Mouse (Mus musculus) bone marrow, adult 2 months (tissue): Measurements from ENCODE around the gene Vac14. TPM values are rescaled to one million over a fixed set of nuclear protein-coding genes. Genes with fewer than 3 reads are reported as not detected.

Experiments
- H3K27ac ChIP-seq: fragments of 200-500 bp; 2 replicates; pipeline ENCODE4 v1.5.1; 2012; ENCODE audit warnings: low read depth, mild to moderate bottlenecking, control low read depth, inconsistent platforms, low read length; ENCODE audit not compliant: control insufficient read depth, poor library complexity, insufficient read depth
- H3K4me1 ChIP-seq: fragments of 200-500 bp; 2 replicates; pipeline ENCODE4 v1.6.1; 2011; ENCODE audit warnings: low read length; ENCODE audit not compliant: control insufficient read depth, insufficient read depth
- H3K4me3 ChIP-seq: fragments of 200-500 bp; replicated peaks from 2 replicates; pipeline ENCODE3; 2011; ENCODE audit warnings: mild to moderate bottlenecking, low read depth, low read length, control low read depth; ENCODE audit not compliant: control insufficient read depth
- CTCF ChIP-seq: fragments of 200-500 bp; IDR thresholded peaks from 2 replicates; pipeline ENCODE4 v1.5.1; 2011; ENCODE audit warnings: low read length, control low read depth; ENCODE audit not compliant: control insufficient read depth, insufficient read depth
- POLR2A ChIP-seq: fragments of 200-500 bp; IDR thresholded peaks from 2 replicates; pipeline ENCODE4 v1.6.1; 2011; ENCODE audit warnings: low read depth, mild to moderate bottlenecking, control low read depth, low read length, borderline replicate concordance; ENCODE audit not compliant: control insufficient read depth
- WGBS: fragments of 180-500 bp; shearing (Covaris S2); methylation state at CpG from one replicate; pipeline ENCODE4 v1.1.7; 2018; 5-methylcytosine and 5-hydroxymethylcytosine counted together
- polyA plus RNA-seq: library from polyadenylated mRNA; stranded (reverse); fragments of >200 nt; gene quantifications from 2 replicates; pipeline ENCODE4 v1.2.4, GENCODE M21; 2011; ENCODE audit warnings: low replicate concordance; ENCODE audit not compliant: missing spikeins, insufficient read depth, insufficient read length

Gene Vac14
- polyA plus RNA-seq: 10.1 and 19.2 TPM in 2 replicates

DNA sequence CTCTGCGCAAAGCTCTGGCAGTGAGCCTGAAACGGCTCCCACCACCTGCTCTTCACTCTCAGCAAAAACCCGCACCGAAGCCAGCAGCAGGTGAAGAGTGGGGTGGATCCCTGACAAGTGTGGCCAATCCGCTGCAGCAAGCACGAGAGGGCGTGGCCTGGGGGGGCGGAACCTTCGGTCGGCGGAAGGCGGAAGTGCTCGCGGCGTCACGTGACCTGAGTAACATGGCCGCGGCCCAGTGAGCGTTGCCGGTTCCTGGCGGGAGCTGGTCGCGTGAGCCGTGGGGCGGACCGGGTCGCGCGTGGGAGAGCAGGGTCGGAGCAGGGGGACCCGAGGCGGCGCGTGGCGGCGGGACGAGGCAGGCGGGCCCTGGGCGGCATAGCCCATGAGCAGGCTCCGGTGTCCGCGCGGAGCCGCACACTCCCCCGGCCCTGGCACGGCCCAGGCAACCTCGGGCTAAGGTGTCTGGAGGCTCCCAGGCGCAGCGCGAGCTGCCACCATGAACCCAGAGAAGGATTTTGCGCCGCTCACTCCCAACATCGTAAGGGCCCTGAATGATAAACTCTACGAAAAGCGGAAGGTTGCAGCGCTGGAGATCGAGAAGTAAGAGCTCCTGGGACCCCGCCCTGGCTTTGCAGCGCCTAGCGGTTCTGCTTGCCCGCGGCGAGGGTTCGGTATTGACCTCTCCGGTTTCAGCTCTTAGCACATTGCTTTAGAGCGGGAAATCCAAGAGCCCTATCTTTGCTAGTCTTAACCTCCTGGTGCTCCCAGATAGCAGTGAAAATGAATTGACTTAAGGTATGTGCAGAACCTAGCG lies at the start of gene Vac14:
Gene Vac14 (plus strand): TSS at position 195 of the 817 bp plus-strand sequence.
- Histone ChIP-seq H3K27ac (peak within 1 kb of the TSS; percentile 58), H3K4me1 (no peaks in the 10 kb centered on the region; the same call in 1 of the 2 replicates)
- WGBS: under 1% methylated on average over 67 of the region's 67 CpGs

DNA sequence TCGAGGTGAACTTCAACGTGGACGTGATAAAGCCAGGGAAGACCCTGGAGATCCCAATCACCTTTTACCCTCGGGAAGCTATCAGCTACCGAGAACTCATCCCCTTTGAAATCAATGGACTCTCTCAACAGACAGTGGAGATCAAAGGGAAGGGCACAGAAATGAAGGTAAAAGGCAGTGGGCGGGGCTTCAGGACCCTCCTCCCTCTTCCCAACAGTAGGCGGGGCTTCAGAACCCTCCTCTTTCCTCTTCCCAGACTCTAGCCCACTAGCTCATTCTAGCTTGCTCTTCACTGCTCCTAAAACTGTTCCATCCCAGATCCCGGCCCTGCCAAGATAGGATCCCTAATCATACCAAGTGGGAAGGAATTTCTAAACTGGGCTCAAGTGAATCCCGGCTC lies 25.7 kb upstream of the Vac14 start:
- Histone ChIP-seq H3K4me3 (no peak overlapping the region), H3K4me1 (no peaks in the 10 kb centered on the region), H3K27ac (no peak overlapping the region)
- no peak for TF ChIP-seq POLR2A
- TF ChIP-seq CTCF: no peak
- WGBS: 70% methylated on average over 9 of the region's 9 CpGs

More for the DNA sequence above, at the start of gene Vac14:
- TF ChIP-seq POLR2A (peak; percentile 76; the same call in 1 of the 2 replicates), CTCF (no peak)
- peak within 1 kb of the TSS; percentile 88 for H3K4me3 ChIP-seq

DNA sequence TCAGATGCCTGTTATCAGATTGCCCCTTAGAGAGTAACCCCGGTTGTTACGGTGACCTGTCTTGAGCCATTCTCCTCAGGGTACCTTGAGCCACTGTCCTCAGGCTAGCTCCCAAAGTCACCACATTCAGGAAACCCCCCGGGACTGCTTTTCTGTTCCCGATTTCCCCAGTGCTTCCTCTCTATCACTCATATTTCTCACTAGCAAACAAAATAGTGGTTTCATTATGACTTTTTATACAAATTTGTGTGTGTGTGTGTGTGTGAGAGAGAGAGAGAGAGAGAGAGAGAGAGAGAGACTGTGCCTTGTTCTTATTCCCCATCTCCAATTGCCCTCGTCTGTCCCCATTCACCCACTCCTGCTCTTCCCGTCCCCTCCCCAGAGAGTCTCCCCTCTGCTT lies 24.2 kb upstream of the Vac14 start:
- no peak for TF ChIP-seq CTCF
- no peak for TF ChIP-seq POLR2A
- WGBS: 69% methylated on average over 6 of the region's 6 CpGs
- H3K27ac ChIP-seq: no peak overlapping the region

DNA sequence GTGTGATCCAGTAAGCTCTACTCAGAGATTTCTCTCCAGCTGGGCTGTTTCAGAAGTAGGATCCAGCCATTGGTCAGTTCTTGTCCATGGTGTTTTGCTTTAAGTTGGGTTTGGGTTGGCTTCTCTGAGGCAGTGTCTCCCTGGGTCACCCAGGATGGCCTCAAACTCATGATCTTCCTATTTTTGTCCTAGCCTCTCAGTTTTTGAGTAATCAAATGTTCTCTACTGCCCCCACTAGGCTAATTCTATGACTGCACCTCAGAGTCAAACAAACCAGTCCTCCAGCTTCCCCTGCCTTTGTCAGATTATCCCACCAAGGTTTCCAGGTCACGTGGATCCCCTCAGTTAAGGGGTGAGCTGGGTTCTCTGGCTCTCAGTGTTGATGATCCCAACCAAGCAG lies 13.8 kb upstream of the Vac14 start:
- Histone ChIP-seq H3K27ac (no peak overlapping the region), H3K4me3 (no peak overlapping the region), H3K4me1 (no peaks in the 10 kb centered on the region)
- 6% methylated on average over 1 of the region's 1 CpGs for WGBS
- TF ChIP-seq CTCF (no peak), POLR2A (no peak)

More for the DNA sequence above, 24.2 kb upstream of the Vac14 start:
- H3K4me1 ChIP-seq: no peaks in the 10 kb centered on the region
- no peak overlapping the region for H3K4me3 ChIP-seq

DNA sequence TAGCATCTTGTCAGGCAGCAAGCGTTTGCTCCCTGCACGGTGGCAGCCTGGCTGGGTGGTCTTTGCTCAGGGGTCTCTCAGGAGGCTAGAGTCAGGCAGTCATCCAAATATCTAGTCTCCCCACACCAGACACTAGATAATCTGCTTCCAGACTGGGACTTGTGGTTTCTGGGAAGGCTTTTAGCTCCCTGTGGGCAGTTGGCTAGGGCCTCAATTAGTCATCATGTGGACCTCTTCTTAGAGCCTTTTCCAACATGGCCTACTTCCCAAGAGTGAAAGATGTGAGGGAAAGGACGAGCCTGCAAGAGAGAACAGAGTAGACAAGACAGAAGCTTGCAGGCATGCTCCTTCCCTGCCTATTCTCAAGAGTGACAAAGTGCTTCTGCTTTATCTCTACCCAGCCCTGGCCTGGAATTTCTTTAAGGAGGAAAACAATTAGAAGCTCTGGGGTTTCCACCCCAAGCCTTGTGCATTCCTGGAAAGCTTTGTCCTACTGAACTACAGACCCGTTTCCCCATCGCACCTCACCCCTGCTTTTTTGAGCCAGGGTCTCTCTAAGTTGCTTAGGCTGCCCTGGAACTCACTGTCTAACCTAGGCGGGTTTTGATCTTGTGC lies 12.9 kb upstream of the Vac14 start:
- Histone ChIP-seq H3K27ac (no peak overlapping the region), H3K4me3 (no peak overlapping the region), H3K4me1 (no peaks in the 10 kb centered on the region)
- 63% methylated on average over 6 of the region's 6 CpGs for WGBS
- TF ChIP-seq CTCF (no peak), POLR2A (no peak)

DNA sequence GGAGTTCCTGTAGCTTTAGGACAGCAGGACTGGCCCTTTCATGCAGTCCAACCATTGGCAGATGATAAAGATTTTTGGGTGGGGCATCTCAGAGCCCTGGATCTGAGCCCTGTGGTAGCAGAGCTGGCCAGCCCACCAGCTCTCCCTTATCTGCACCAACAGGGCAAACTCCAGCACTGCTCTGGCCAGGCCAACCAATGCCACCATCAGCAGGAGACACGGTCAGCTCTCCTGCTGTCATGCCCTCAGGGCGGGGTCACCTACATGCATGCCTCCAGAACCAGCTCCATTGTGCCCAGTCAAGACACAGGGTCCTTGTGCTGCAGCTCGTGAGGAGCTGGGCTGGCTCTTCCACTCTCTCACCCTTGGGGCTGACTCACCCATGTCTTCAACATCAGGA lies 2.7 kb upstream of the Vac14 start:
- TF ChIP-seq CTCF (no peak), POLR2A (no peak)
- no peak overlapping the region for H3K4me3 ChIP-seq
- H3K4me1 ChIP-seq: no peaks in the 10 kb centered on the region; the same call in 1 of the 2 replicates
- WGBS: 76% methylated on average over 3 of the region's 3 CpGs
- no peak overlapping the region for H3K27ac ChIP-seq

DNA sequence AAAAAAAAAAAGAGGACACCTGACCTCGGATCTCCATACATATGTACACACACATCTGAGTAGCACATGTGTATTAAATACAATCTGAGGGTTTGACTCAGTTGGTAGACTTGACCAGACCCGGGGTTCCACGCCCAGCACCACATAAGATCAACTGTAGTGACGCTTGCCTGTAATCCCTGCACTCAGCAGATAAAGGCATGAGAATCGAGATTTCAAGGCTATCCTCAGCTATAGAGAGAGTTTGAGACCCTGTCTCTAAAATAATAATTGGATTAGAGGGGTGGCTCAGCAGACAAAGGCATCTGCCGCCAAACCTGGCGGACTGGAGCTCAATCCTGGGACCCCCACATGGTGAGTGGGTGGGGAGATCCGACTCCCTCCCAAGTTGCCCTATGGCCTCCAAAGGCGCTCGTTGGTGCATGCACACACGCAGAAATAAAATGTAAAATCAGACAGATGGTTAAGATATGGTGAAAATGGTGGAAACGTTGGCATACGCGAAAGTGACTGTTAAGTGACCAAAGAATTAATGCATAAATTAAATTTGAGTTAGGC lies 505 bp upstream of the Vac14 start:
- 24% methylated on average over 14 of the region's 14 CpGs for WGBS
- no peak overlapping the region for H3K27ac ChIP-seq
- no peak for TF ChIP-seq POLR2A
- no peak for TF ChIP-seq CTCF
- H3K4me3 ChIP-seq: peak overlapping the region; percentile 88
- H3K4me1 ChIP-seq: no peaks in the 10 kb centered on the region; the same call in 1 of the 2 replicates

DNA sequence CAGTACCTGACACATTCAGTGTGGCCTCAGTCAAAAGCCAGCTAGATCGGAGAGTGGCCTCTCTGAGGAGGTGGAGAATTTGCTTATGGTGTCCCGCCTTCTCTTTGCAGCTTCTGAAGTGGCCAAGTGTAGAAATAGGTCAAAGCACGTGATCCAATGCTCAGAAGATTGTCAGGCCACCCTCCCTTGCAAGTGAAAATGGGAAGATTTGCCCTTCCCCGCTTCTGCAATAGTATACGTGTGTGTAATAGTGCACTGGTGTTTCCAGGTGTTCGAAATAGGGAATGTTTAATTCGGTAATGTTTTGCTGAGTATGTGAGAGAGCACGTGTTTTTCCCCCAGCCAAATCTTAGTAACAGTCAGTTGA lies 806 bp downstream of the Vac14 start:
- peak overlapping the region; percentile 88 for H3K4me3 ChIP-seq
- whole genome bisulfite sequencing: 20% methylated on average over 8 of the region's 8 CpGs
- no peaks in the 10 kb centered on the region; the same call in 1 of the 2 replicates for H3K4me1 ChIP-seq
- H3K27ac ChIP-seq: no peak overlapping the region
- TF ChIP-seq POLR2A (no peak), CTCF (no peak)
